Mouse (Mus musculus) erythroblast, embryonic 14.5 days (primary cell): Measurements from ENCODE around the gene Ccng2.

Experiments used
- GATA1 ChIP-seq: IDR thresholded peaks from 2 replicates; pipeline ENCODE4 v1.6.1; 2012; ENCODE audit warnings: low read length, inconsistent platforms, mixed read lengths
- TAL1 ChIP-seq: IDR thresholded peaks from 3 replicates; pipeline ENCODE4 v1.6.1; 2012; ENCODE audit warnings: low read length, inconsistent platforms, mixed read lengths

GRCm38 (mm10) chr5:93296341-93296746 lies 29.3 kb downstream of the Ccng2 start:
- no peak for TF ChIP-seq GATA1
- no peak for TF ChIP-seq TAL1
